Mouse (Mus musculus): Measurements from ENCODE around the gene Ccdc170.
A peak's percentile ranks its signal among the peaks of the same experiment; 100 is the strongest.
"Not testable (repeated sequence)": the region's sequence is repeated elsewhere in the genome, so short reads cannot be mapped to it uniquely, and the experiment has no call there.

Gene Ccdc170

DNA sequence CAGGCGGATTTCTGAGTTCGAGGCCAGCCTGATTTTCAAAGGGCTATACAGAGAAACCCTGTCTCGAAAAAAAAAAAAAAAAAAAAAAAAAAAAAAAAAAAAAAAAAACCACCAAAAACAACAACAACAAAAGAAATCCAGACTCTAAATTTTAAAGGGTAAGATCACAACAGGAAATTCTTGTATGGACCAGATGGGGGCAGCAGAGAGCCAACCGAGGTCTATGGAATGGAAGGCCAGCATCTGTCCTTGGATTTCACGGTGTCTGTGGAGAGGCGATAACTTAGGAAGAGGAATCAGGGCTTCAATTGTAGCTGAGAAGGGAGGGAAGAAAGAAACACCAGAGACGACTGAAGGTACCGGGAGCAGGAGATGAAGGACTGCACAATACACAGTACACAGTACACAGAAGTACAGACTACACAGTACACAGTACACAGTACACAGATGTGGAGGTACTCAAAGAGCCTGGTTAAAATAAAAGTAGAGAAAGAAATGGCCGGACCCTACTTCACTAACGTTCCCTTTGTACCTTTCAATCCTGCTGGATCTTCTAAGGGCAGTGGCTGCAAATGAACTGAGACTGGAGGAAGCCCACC is 116.0 kb downstream of the Ccdc170 start:
- peak; percentile 20; the same call in 1 of the 2 replicates for ATAC-seq (ENCODE audit: insufficient number of reproducible peaks, low FRiP score, low TSS enrichment)

DNA sequence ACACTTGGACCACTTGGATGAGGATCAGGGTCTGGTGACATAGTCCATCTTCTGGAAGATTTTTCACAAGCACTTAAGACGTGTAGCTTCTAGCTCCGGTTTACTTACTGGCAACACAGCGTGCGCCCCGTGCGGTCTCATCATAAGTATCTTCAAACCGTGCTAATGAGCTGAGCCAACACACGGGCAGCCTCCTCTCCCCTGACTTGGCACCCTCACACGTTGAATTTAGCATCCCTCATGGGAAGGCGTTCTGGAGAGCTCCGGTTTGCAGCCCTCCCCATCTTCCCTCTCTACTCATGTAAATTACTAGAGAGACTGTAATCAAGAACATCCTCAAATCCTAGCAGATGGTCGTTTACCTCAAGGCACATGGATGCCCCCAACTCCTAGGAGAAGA is 116.6 kb downstream of the Ccdc170 start:
- ATAC-seq (ENCODE audit: insufficient number of reproducible peaks, low FRiP score, low TSS enrichment): no peak

DNA sequence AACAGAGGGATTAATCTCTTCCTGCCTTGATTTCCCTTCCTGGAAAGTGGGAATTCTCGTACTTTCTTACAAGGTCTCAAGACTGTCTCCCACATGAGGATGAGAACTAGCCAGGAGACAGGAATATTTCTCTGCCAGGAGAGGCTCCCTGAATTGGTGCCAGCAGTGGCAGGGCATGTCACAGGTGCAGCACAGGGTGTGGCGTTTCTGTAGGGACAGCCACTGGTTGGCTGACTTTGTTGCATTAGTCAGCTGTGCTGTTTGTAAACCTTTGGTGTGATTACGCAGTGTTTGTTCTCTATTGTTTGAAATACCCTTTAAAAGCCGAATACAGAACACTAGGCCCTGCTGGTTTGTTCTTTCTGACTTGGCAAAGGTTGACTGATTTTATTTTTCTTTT is 117.3 kb downstream of the Ccdc170 start:
- ATAC-seq (ENCODE audit: insufficient number of reproducible peaks, low FRiP score, low TSS enrichment): no peak

DNA sequence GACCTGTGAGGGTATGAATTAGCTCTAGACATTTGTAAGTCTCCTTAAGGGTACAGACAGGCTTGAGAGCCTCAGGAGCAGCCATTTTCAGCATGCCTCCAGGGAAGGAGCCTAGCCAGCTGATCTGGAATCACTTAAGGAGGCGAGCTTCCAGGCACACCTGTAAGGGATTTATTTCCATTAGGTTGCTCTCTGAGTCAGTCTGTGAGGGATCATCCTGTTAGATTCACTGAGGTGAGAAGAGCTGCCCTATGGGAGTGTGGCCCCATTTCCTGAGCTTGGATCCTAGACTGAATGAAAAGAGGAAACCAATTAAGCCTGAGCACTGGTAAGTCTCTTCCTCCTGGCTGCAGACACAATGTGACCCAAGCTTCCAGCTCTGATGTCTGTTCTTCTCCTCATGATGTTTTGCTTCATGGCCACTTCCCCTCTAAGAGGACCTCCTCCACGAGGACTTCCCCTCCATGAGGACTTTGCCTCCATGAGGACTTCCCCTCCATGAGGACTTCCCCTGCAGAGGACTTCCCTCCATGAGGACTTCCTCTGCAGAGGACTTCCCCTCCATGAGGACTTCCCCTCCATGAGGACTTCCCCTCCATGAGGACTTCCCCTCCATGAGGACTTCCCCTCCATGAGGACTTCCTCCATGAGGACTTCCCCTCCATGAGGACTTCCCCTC is 118.6 kb downstream of the Ccdc170 start:
- no peak for ATAC-seq (ENCODE audit: insufficient number of reproducible peaks, low FRiP score, low TSS enrichment)

DNA sequence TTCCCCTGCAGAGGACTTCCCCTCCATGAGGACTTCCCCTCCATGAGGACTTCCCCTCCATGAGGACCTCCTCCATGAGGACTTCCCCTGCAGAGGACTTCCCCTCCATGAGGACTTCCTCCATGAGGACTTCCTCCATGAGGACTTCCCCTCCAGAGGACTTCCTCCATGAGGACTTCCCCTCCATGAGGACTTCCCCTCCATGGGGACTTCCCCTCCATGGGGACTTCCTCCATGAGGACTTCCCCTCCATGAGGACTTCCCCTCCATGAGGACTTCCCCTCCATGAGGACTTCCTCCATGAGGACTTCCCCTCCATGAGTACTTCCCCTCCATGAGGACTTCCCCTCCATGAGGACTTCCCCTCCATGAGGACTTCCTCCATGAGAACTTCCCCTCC is 119.3 kb downstream of the Ccdc170 start:
- ATAC-seq (ENCODE audit: insufficient number of reproducible peaks, low FRiP score, low TSS enrichment): not testable (repeated sequence)

DNA sequence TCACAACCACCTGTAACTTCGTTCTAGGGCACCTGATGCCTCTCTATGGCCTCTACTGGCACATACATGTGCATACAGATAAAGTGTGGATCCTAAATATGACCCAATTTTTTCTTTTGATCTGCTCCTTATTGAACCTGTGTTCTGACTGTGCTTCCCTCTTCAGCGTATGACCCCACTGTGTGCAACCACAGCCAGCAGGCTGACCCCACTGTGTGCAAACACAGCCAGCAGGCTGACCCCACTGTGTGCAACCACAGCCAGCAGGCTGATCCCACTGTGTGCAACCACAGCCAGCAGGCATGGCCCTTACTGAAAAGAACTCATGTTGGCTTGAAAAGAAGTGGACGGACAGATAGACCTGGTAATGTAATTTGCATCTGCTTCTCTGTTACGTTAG is 120.2 kb downstream of the Ccdc170 start:
- ATAC-seq (ENCODE audit: insufficient number of reproducible peaks, low FRiP score, low TSS enrichment): no peak

DNA sequence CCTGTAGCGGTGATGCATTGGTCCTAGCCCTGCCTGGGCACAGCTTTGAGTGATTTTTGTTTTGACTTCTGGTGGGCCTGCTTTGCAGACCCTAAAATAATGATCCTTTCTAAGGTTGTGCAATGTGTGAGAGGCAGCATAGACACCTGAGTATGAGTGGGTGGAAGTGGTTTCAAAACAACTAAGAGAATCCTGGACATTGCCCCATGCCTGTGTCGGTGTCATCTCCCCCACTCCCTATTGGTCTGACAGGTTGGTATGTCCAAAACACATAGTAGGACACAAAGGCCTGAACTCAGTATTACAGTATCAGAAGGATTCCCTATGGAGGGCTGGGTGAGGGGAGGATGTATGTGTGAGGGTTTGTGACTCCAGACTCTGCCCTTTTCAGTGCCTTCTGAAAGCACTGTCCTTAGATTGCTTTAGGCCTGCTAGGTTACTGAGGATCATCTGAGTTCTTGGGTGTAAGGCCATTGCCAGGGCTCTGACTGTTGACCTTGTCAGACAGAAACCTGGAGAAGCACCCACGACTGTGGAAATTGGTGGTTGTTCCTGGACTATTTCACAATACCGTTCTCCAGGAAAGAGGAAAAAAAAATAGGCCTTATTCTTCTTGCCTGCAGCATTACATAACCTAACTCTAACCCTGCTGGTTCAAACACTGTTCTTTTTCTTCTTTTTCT is 122.4 kb downstream of the Ccdc170 start:
- no peak for ATAC-seq (ENCODE audit: insufficient number of reproducible peaks, low FRiP score, low TSS enrichment)

DNA sequence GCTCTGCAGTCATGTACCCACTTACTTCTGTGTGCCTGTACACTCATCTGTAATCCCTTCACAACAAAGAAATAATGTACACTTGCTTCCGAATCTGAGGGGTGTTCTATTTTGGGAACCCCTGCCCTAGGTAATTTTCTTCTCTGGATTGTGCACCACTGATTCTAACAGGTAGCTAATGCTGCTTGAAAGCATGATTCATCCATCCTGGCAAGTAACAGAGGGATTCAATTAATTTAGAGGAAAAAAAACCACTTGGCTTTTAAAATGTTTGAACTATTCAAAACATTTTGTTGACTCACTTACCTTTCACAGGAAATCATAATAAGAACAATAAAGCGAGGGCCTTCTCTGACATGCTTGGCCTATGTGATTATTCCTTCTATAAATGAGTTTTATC is 127.9 kb downstream of the Ccdc170 start:
- no peak for ATAC-seq (ENCODE audit: insufficient number of reproducible peaks, low FRiP score, low TSS enrichment)

DNA sequence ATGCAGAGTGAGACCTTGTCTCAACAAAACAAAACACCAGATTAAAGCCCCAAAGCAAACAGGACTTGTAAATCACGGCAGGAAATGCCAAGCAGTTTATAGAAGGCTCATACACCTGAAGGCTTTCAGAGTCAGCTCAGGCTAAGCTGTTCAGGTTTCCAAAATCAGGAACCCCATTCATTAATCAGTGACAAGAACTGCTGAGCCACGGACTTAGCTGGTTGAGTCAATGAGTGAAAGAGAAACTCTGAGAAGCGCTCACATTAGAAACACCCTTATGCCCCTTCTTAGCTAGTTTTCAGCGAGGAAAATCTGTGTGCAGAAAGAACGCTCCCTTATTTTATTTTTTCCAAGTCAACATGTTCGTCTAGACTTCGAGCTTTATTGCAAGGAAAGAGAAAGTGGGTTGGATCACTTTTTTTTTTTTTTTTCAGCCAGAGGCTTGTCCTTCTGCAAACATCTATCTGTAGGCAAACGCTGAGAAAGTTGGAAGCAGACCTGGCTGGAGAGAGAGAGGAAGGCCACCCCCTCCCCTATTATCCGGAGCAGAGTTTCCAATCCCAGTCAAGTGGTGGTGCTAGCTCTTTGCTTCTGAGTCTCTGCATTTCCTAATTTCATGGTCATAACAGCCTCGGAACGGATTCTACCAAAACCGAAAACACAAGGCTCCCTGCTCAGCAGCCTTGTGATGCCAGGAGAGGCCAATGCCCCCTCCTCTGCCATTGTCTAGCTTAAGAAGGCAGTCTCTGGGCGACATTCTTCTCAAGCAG is 129.3 kb downstream of the Ccdc170 start, which contains the start of gene Esr1:
Esr1 (plus strand) TSS at position 208 of the 770 bp plus-strand sequence.
- no peak for ATAC-seq (ENCODE audit: insufficient number of reproducible peaks, low FRiP score, low TSS enrichment)
